Mouse (Mus musculus) E14TG2a.4 (cell line): ENCODE results near the gene Stxbp4.

Experiments
- H3K27me3 ChIP-seq: 2 replicates; pipeline ENCODE4 v1.6.1; 2014; ENCODE audit warnings: low read length, control low read depth; ENCODE audit not compliant: insufficient read depth
- H3K36me3 ChIP-seq: 2 replicates; pipeline ENCODE4 v1.6.1; 2014; ENCODE audit warnings: low read length, control low read depth; ENCODE audit not compliant: insufficient read depth
- H3K4me1 ChIP-seq: replicated peaks from 2 replicates; pipeline ENCODE4 v1.6.1; 2014; ENCODE audit warnings: low read depth, low read length, control low read depth
- H3K4me3 ChIP-seq: replicated peaks from 2 replicates; pipeline ENCODE4 v1.5.1; 2014; ENCODE audit warnings: mild to moderate bottlenecking, low read length
- H3K9me3 ChIP-seq: 2 replicates; pipeline ENCODE4 v1.6.1; 2014; ENCODE audit warnings: low read length, control low read depth
- CTCF ChIP-seq: conservative IDR thresholded peaks from 2 replicates; pipeline ENCODE4 v1.5.1; 2014; ENCODE audit warnings: low read length
- NANOG ChIP-seq: IDR thresholded peaks from 2 replicates; pipeline ENCODE4 v1.6.1; 2014; ENCODE audit warnings: borderline replicate concordance, low read length, mixed read lengths
- POU5F1 ChIP-seq: IDR thresholded peaks from 2 replicates; pipeline ENCODE4 v1.6.1; 2014; ENCODE audit warnings: low read length, borderline replicate concordance

The Stxbp4 gene

DNA sequence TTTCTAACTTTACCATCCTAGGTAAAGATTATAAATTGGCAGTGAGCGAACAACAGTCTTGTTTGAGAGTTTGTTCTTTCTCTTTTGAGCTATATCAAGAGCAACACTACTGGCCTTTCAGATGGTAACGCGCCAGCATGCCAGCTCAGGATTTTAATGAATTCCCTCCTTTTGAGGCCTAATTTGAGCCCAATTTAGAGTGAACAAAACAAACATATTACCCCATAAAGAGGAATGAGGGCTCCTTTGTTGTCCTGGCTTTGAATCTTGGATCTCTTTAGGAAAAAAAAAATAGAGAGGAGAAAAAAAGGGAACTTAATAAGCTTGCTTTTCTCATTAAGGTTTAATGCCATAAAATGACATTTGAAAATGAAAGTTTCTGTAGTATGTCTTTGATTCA lies 197.0 kb downstream of the Stxbp4 start:
- H3K4me1 ChIP-seq, result no peaks in the 10 kb centered on the region
- H3K27me3 ChIP-seq, result no peaks in the 10 kb centered on the region
- no peaks in the 10 kb centered on the region for H3K9me3 ChIP-seq
- no peaks in the 10 kb centered on the region for H3K36me3 ChIP-seq
- H3K4me3 ChIP-seq, result no peak overlapping the region
- TF ChIP-seq CTCF (no peak), NANOG (no peak), POU5F1 (no peak)

DNA sequence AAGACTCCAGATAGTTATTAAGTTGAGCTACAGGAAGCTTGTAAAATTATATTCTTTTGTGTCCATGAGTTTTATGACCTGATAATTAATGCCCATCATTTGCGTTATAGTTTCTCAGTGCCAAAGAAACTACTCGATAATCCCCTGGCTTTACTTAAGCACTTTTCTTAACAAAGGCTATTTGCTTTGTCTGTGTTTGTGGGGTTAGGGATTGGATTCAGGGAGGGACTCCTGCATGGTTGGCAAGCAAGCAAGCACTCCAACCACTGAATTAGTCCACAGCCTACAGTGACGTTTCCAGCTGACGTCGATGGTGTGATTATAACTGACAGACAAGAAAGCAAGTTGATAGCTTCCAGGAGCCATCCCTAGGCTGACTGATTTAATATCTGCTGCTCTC lies 199.1 kb downstream of the Stxbp4 start:
- no peaks in the 10 kb centered on the region for H3K4me1 ChIP-seq
- no peaks in the 10 kb centered on the region for H3K27me3 ChIP-seq
- TF ChIP-seq POU5F1 (no peak), CTCF (no peak), NANOG (no peak)
- peaks cover 11% of the 10 kb centered on the region for H3K9me3 ChIP-seq
- H3K4me3 ChIP-seq, result no peak overlapping the region
- H3K36me3 ChIP-seq, result no peaks in the 10 kb centered on the region
